Mouse (Mus musculus) gastrocnemius, postnatal 10 days (tissue): ENCODE results near the gene Vegfa. TPM values are rescaled to one million over a fixed set of nuclear protein-coding genes. Genes with fewer than 3 reads are reported as not detected.

Experiments
- DNase-seq: peaks from one replicate; pipeline ENCODE4 v3.0.0; 2021; ENCODE audit warnings: mixed read lengths
- total RNA-seq, 2 experiments: library from RNA; stranded (reverse); gene quantifications; 2 replicates each; pipeline ENCODE4 v1.2.3; 2021

Gene Vegfa
- total RNA-seq, 2 experiments from 2014 or later, result 73.8 to 125 TPM

- peak; percentile 69 for DNase-seq
Measured at GRCm38 (mm10) chr17:46027066-46027917, 4.9 kb downstream of the Vegfa start.

- no peak for DNase-seq
Measured at GRCm38 (mm10) chr17:46025927-46026668, 6.1 kb downstream of the Vegfa start.

GRCm38 (mm10) chr17:46025207-46025606 is 7.0 kb downstream of the Vegfa start:
- no peak for DNase-seq

DNA sequence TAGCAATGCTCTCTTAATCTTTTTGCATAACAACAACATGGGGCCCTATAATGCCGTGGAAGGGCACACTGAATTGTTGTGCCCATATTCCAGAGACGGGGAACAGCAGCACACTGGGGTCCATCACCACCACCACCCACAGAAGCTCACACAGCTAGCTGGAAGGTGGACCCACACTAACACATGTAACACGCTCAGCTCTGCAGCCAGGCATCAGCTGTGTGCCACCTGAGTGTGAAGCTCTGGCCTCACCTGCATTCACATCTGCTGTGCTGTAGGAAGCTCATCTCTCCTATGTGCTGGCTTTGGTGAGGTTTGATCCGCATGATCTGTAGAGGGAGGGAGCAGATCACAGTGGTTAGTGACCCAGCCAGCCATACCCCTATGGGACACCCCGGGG is 8.0 kb downstream of the Vegfa start:
- DNase-seq, result no peak

- no peak for DNase-seq
Measured at GRCm38 (mm10) chr17:46023572-46023971, 8.6 kb downstream of the Vegfa start.

DNA sequence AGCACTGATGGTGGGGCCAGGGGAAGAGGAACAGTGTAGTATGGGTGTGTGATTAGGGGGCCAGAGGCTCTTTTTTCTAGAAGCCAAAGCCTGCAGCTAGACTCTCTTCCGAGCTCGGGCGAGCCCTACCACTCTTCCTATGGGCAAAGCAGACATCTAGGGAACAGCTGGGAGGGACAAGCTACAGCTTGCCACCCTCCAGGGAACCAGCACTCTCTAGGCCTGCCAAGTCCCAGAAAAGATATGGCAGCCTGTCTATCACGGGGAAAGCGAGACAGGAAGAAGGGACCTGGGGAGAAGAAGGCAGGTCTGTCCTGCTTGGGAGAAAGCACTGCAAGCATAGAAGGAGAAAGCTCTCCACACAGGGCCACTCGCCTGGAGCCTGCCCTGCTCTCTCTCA is 9.2 kb downstream of the Vegfa start:
- no peak for DNase-seq

- DNase-seq, result no peak
Measured at GRCm38 (mm10) chr17:46022427-46022826, 9.7 kb downstream of the Vegfa start.

DNA sequence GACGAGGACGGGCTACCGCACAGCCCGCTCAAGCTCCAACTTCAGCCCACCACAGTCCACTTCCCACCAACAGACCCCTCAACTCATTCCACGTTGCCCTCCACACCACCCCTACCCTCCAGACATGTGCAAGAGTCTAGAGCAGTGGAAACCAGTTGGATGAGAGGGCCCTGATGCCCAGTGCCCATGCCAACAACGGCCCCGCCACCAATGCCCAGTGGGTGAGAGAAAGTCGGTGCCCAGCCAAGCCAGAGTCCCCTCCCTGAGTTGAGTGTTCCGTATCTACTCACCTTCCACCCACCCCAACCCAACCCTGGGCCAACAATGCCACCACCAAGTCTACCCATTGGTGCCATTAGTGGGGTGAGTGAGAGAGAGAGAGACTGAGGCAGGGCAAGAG is 10.4 kb downstream of the Vegfa start:
- no peak for DNase-seq

- DNase-seq, result no peak
Measured at GRCm38 (mm10) chr17:46021173-46021572, 11.0 kb downstream of the Vegfa start.

DNA sequence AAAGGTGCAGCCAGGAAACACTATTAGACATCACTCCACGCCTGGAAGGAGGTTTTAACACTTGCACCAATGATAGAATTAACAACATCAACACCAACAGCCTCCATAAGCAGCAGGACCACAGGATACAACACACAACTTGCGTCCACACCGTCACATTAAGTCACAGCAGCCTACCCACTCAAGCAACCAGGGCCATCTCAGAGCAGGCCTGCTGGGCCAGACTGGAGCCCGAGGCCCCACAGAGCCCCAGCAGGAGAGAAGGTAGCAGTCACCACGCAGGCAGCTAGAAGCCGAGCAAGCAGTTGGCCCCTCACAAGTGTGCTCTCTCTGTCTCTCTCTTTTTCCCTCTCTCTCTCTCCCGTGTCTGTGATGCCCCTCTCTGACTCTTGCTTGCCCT is 11.6 kb downstream of the Vegfa start:
- no peak for DNase-seq

DNA sequence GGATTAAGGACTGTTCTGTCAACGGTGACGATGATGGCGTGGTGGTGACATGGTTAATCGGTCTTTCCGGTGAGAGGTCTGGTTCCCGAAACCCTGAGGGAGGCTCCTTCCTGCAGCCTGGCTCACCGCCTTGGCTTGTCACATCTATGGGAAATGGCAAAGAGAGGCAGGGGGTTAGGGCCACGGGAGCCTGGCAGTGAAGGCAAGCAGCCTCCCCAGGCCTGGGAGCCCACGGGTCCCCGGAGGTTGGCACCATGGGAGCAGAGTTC is 13.5 kb downstream of the Vegfa start:
- no peak for DNase-seq

GRCm38 (mm10) chr17:46017946-46018735 is 14.0 kb downstream of the Vegfa start:
- DNase-seq, result no peak

DNA sequence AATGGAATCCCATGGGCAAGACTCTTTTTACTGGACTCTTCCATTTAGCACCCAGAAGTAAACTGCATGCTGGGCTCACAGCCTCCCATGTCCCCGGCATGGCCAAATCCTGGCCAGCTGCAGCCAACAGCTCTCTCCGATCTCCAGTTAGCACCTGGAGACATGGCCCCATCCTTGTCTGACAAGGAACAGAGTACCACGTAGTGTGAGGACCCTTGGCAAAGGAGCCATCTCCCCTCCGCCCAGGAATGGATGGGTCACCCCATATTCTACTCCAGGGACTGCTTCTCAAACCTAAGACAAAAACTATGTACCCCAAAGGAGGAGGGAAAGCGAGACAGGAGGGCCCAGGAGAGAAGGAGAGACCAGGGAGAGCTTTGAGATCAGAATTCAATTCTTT is 15.6 kb downstream of the Vegfa start:
- DNase-seq, result no peak

- DNase-seq, result no peak
Measured at GRCm38 (mm10) chr17:46015967-46016366, 16.2 kb downstream of the Vegfa start.

DNA sequence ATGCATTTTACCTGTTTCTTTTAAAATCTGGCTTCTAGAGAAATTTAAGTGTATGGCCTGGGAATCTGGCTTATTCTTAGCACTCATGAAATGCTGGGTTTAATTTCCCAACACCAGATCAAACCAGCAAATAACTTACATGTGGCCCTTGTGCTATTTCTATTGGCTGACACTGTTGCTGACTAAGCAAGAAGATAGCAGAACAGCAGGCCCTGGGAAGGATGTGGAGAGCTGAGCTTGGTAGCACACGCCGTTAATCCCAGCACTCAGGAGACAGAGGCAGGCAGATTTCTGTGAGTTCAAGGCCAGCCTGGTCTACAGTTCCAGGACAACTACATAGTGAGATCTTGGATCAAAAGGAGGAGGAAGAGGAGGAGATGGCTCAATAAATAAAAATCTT is 17.2 kb downstream of the Vegfa start:
- DNase-seq, result no peak

- DNase-seq, result no peak
Measured at GRCm38 (mm10) chr17:46013549-46013948, 18.6 kb downstream of the Vegfa start.

- DNase-seq, result no peak
Measured at GRCm38 (mm10) chr17:46012211-46012610, 20.0 kb downstream of the Vegfa start.

GRCm38 (mm10) chr17:46010462-46010861 is 21.7 kb downstream of the Vegfa start:
- no peak for DNase-seq

DNA sequence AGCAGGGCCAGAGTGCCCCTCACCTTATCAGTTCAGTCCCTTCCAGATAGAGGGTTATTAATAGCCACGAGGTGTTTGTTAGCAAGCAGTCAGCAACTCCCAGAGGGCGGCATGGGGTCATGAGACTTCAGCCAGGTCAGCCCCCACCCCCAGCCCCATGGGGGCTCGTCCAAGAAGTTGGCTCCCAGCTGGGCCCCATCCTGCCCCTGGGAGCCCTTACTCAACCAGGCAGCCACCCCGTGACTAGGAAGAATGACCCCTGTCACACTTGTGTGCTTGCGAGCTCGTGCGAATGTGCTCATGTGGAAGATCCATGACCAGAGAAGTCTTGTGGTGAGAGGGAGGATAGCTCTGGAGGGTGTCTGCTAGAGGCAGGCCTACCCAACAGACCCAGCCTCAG is 23.0 kb downstream of the Vegfa start:
- DNase-seq, result no peak

GRCm38 (mm10) chr17:46005458-46005857 is 26.7 kb downstream of the Vegfa start:
- no peak for DNase-seq

DNA sequence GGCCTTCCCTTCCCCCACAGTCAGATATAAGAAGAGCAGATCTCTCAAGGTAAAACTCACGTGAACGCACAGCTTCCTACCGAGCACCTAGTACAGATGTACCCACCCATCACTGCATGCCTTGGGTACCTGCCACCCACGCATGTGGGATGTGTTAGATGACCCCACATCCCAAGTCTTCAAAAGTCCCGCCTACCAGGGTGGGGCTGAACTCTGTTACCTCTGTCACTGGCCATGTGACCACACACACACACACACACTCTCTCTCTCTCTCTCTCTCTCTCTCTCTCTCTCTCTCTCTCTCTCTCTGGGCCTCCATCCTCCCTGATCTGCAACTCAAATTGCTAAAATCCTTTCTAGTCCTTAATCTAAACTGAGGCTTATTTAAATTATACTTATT is 27.7 kb downstream of the Vegfa start:
- no peak for DNase-seq

DNA sequence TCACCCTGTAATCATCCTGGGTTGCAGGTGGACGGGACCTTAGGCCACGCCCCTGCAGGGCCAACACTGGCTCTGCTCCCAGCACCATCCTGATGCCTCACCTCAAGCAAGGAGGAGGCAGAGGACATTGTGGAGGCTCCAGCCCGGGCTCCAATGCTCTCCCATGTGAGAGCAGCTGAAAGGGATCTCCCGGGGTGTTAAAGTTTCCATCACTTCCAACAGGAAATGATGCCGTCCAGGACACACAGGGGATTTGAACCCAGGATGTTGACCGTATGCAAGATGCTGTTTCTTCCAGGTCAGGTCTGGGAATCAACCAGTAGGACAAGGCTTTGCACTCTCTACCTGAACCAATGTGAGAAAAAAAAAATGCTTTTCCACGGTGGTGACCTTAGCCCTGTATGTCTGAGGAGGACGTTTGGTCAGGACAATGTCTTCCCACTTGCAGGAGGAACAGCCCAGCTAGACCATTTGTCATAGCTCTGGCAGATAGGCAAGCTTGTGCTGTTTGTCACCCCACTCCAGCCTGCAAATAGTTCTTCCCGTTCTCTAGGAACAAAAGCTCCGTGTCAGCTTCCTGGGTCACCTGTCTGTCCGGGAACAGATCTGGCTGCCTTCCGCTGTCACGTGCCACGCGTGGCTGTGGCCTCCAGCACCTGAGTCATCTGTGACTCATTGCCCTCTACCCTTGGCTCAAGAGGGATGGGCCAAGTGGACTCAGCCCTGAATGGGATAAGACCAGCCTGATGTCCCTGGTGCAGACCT is 28.3 kb downstream of the Vegfa start:
- no peak for DNase-seq
